Mouse (Mus musculus) bone marrow macrophage, adult 2 months (primary cell): ENCODE measurements around the gene Mast2.

ENCODE experiments used
- CTCF ChIP-seq: IDR thresholded peaks from 2 replicates; pipeline ENCODE4 v1.5.1; 2012; ENCODE audit warnings: low read depth, mild to moderate bottlenecking, low read length, moderate library complexity
- POLR2A ChIP-seq: IDR thresholded peaks from 2 replicates; pipeline ENCODE4 v1.6.1; 2012; ENCODE audit warnings: mild to moderate bottlenecking, low read depth, low read length, borderline replicate concordance

GRCm38 (mm10) chr4:116405955-116406351 lies 58.0 kb downstream of the Mast2 start:
- TF ChIP-seq POLR2A (no peak), CTCF (no peak)
